17 mouse cellular contexts compared by ENCODE assay signal in genomic region chr14:36414180-36414579, GRCm38 (mm10).
"Had no signal": no experiment of that assay in that cellular context is flagged by ENCODE, and none has a peak within 500 bp of the region (broad histone marks: within the 10 kb centered on the region; RNA-seq: fewer than 3 reads in every experiment).

No protein-coding gene starts in this region.

- ATAC-seq: liver, embryonic 12.5 days; midbrain, embryonic 15.5 days had no signal

- DNase-seq: lung, adult 18-20 months; lung, embryonic 14.5 days; lung, postnatal 10 days; lung, postnatal 4 days; retina, postnatal 1 day; right cerebral cortex, adult 18-20 months; right cerebral cortex, postnatal 25 days; right cerebral cortex, postnatal 4 days; spleen, adult 18-20 months; thymus, adult 18-20 months; thymus, postnatal 14 days; thymus, postnatal 36 days had no signal

- H3K36me3 ChIP-seq: liver, embryonic 12.5 days; midbrain, embryonic 12.5 days; midbrain, embryonic 15.5 days had no signal

- H3K4me1 ChIP-seq: liver, embryonic 12.5 days; midbrain, embryonic 15.5 days had no signal

- H3K4me2 ChIP-seq: liver, embryonic 12.5 days; lung, embryonic 14.5 days; midbrain, embryonic 12.5 days; midbrain, embryonic 15.5 days had no signal

- H3K27ac ChIP-seq: liver, embryonic 12.5 days; liver, embryonic 14.5 days; midbrain, embryonic 12.5 days; midbrain, embryonic 15.5 days had no signal

- H3K9me3 ChIP-seq: liver, embryonic 12.5 days; midbrain, embryonic 12.5 days; midbrain, embryonic 15.5 days had no signal

- H3K4me3 ChIP-seq: liver, embryonic 12.5 days; midbrain, embryonic 12.5 days; midbrain, embryonic 15.5 days; myocyte had no signal

- H3K27me3 ChIP-seq: liver, embryonic 12.5 days; midbrain, embryonic 12.5 days; midbrain, embryonic 15.5 days had no signal

- H3K9ac ChIP-seq: liver, embryonic 12.5 days; liver, embryonic 14.5 days; lung, embryonic 14.5 days; midbrain, embryonic 12.5 days; midbrain, embryonic 15.5 days had no signal
